10 mouse cellular contexts compared by ENCODE assay signal in the genomic region with DNA sequence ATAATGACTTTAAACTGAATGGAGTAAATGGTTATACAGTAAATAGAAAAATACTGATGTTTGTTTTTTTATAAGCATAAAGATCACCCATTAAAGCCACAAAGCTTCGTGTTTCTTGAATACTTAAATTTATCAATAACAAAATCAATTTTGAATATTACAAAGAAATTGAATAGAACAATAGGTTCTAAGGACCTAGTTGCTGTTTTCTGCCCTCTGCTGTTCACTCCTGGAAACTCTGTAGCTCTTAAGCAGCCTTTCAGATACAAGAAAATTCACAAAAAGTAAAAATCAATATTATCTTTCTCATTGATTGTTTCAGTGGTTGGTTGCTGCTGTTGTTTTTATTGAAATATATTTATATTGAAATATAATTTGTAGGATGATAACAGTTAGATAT. TPM values are rescaled to one million over a fixed set of nuclear protein-coding genes. Genes with fewer than 3 reads are reported as not detected.
DNase-seq lines count a peak whose midpoint lies in the region; ATAC-seq and TF ChIP-seq lines count a peak whose summit lies in the region.
"Had no signal": no experiment of that assay in that cellular context is flagged by ENCODE, and none has a peak within 500 bp of the region (broad histone marks: within the 10 kb centered on the region; RNA-seq: fewer than 3 reads in every experiment).

No protein-coding gene starts in this region.

- no peaks in the 10 kb centered on the region for H3K27me3 ChIP-seq in forebrain, embryonic 14.5 days (replicated peaks; ENCODE audit: control insufficient read depth, insufficient read depth, low read length)
- no peaks in the 10 kb centered on the region for H3K27me3 ChIP-seq in forebrain, embryonic 12.5 days
- peaks cover 10% of the 10 kb centered on the region for H3K27me3 ChIP-seq in liver, adult 2 months (ENCODE audit: control insufficient read depth, insufficient read depth, low read length)
- peaks cover 24% of the 10 kb centered on the region for H3K27me3 ChIP-seq in liver, embryonic 11.5 days (replicated peaks; ENCODE audit: control insufficient read depth, insufficient read depth, low read length)

- H3K36me3 ChIP-seq in forebrain, embryonic 14.5 days (ENCODE audit: control insufficient read depth, insufficient read depth, low read length) = no peaks in the 10 kb centered on the region
- no peaks in the 10 kb centered on the region for H3K36me3 ChIP-seq in forebrain, embryonic 12.5 days (replicated peaks)
- H3K36me3 ChIP-seq in liver, adult 2 months (ENCODE audit: control insufficient read depth, insufficient read depth, low read length) = no peaks in the 10 kb centered on the region
- H3K36me3 ChIP-seq in liver, embryonic 11.5 days (ENCODE audit: control insufficient read depth, insufficient read depth, low read length) = no peaks in the 10 kb centered on the region

- WGBS in forebrain, embryonic 14.5 days = 5% methylated on average over 1 of the region's 1 CpGs
- WGBS in forebrain, embryonic 12.5 days = 11% methylated on average over 1 of the region's 1 CpGs
- WGBS in liver, adult 2 months = 8% methylated on average over 1 of the region's 1 CpGs
- WGBS in liver, embryonic 11.5 days = 7% methylated on average over 1 of the region's 1 CpGs

- H3K9me3 ChIP-seq in forebrain, embryonic 14.5 days (replicated peaks; ENCODE audit: control insufficient read depth, low read length) = no peaks in the 10 kb centered on the region
- no peaks in the 10 kb centered on the region for H3K9me3 ChIP-seq in forebrain, embryonic 12.5 days
- H3K9me3 ChIP-seq in liver, embryonic 11.5 days (ENCODE audit: control insufficient read depth, low read length) = no peaks in the 10 kb centered on the region

- no peak for TF ChIP-seq POLR2A in liver, adult 2 months (IDR thresholded peaks at IDR 0.05; ENCODE audit: extremely low read depth, insufficient read depth, low read length)

- peaks cover 8% of the 10 kb centered on the region for H3K4me1 ChIP-seq in forebrain, embryonic 14.5 days (ENCODE audit: control insufficient read depth, insufficient read depth, low read length)
- peaks cover 7% of the 10 kb centered on the region for H3K4me1 ChIP-seq in forebrain, embryonic 12.5 days
- H3K4me1 ChIP-seq in liver, adult 2 months (ENCODE audit: control insufficient read depth, insufficient read depth, low read length) = no peaks in the 10 kb centered on the region
- no peaks in the 10 kb centered on the region; the same call in 1 of the 2 replicates for H3K4me1 ChIP-seq in liver, embryonic 11.5 days (replicated peaks; ENCODE audit: control insufficient read depth, insufficient read depth, low read length)

- DNase-seq in forebrain, embryonic 14.5 days (ENCODE audit: low spot score) = peak; percentile 80
- peak; percentile 9 for DNase-seq in liver, adult 2 months (ENCODE audit: extremely low read depth, low read depth, low spot score)
- no peak for DNase-seq in liver, embryonic 11.5 days (ENCODE audit: low spot score)
- peak; percentile 6 for DNase-seq in ES-CJ7 (ENCODE audit: low read depth, low spot score)
- DNase-seq in cerebellum, postnatal 25 days = peak; percentile 15 to 70
- DNase-seq in testis, postnatal 14 days (ENCODE audit: low spot score) = no peak
- DNase-seq in kidney, adult 9 months = no peak
- DNase-seq: thymus, postnatal 4 days had no signal

- H3K9ac ChIP-seq in forebrain, embryonic 14.5 days (ENCODE audit: low read length) = no peak overlapping the region
- no peak overlapping the region for H3K9ac ChIP-seq in forebrain, embryonic 12.5 days
- H3K9ac ChIP-seq in liver, adult 2 months (ENCODE audit: low read depth, low read length) = no peak overlapping the region
- no peak overlapping the region for H3K9ac ChIP-seq in liver, embryonic 11.5 days (ENCODE audit: low read depth, low read length)

- H3K4me3 ChIP-seq in forebrain, embryonic 14.5 days (ENCODE audit: low read depth, low read length) = no peak overlapping the region
- no peak overlapping the region for H3K4me3 ChIP-seq in forebrain, embryonic 12.5 days (replicated peaks)
- no peak overlapping the region for H3K4me3 ChIP-seq in liver, adult 2 months (ENCODE audit: insufficient read depth, low read depth, low read length)
- no peak overlapping the region for H3K4me3 ChIP-seq in liver, embryonic 11.5 days (ENCODE audit: low read depth, low read length)

- no peaks in the 10 kb centered on the region for H3K79me2 ChIP-seq in liver, adult 2 months (ENCODE audit: control insufficient read depth, insufficient read depth, low read length)

- no peak for ATAC-seq in forebrain, embryonic 14.5 days
- no peak for ATAC-seq in forebrain, embryonic 12.5 days (ENCODE audit: low FRiP score)
- ATAC-seq in liver, embryonic 11.5 days (replicated peaks; ENCODE audit: low FRiP score) = no peak
- ATAC-seq: intestine, embryonic 16.5 days had no signal

- no peak overlapping the region for H3K27ac ChIP-seq in forebrain, embryonic 14.5 days (ENCODE audit: low read depth, low read length)
- no peak overlapping the region for H3K27ac ChIP-seq in forebrain, embryonic 12.5 days
- H3K27ac ChIP-seq in liver, adult 2 months (replicated peaks; ENCODE audit: insufficient read depth, low read depth, low read length) = no peak overlapping the region
- no peak overlapping the region for H3K27ac ChIP-seq in liver, embryonic 11.5 days (ENCODE audit: low read depth, low read length)

- no peak for TF ChIP-seq CTCF in liver, adult 2 months (IDR thresholded peaks at IDR 0.05; ENCODE audit: low read depth, low read length)

- no peak overlapping the region for H3K4me2 ChIP-seq in forebrain, embryonic 14.5 days (ENCODE audit: low read length)
- no peak overlapping the region for H3K4me2 ChIP-seq in forebrain, embryonic 12.5 days
- H3K4me2 ChIP-seq in liver, embryonic 11.5 days = no peak overlapping the region

RNA-seq across cellular contexts. Expression of a gene that starts 2.7 kb away (rescaled TPM):
- 94.8 and 171 TPM in 2 replicates for polyA plus RNA-seq in forebrain, embryonic 14.5 days (2014; fragmentation: Nextera tagmentation; extraction: Ambion mirVana)
- polyA plus RNA-seq in forebrain, embryonic 12.5 days (2016; fragmentation: Nextera tagmentation; extraction: Ambion mirVana) = 46.8 and 48.1 TPM in 2 replicates
- total RNA-seq in liver, adult 2 months (2014; rRNA removed) = 0.20 TPM in 1 of 2 replicates, not detected in the other
- polyA plus RNA-seq in liver, adult 2 months (2012; rRNA removed) = not detected in 2 replicates
- 1.5 and 1.8 TPM in 2 replicates for polyA plus RNA-seq in liver, embryonic 11.5 days (2014; fragmentation: Nextera tagmentation; extraction: Ambion mirVana)

Comparison
In these comparisons a context has a peak if more than half of its experiments do, and no peak if none do; other contexts are left out.
1. DNase-seq: peak in forebrain, embryonic 14.5 days (single experiment), liver, adult 2 months (single experiment), ES-CJ7 (single experiment) and cerebellum, postnatal 25 days (2 of 2); none in liver, embryonic 11.5 days (single experiment), testis, postnatal 14 days (single experiment) and kidney, adult 9 months (single experiment).
2. RNA of a gene that starts 2.7 kb away (polyA plus RNA-seq): 94.8 to 171 TPM in forebrain, embryonic 14.5 days and 46.8 to 48.1 TPM in forebrain, embryonic 12.5 days; 1.5 to 1.8 TPM in liver, embryonic 11.5 days and not detected in liver, adult 2 months; every median in the first group is over 10 times any median in the second.